Mouse (Mus musculus) gastrocnemius, adult 18-20 months (tissue): ENCODE data around the gene Olfr847. TPM values are rescaled to one million over a fixed set of nuclear protein-coding genes. Genes with fewer than 3 reads are reported as not detected.

ENCODE experiments used
- DNase-seq: peaks from one replicate; pipeline ENCODE4 v3.0.0; 2021; ENCODE audit warnings: low spot score
- long read RNA-seq, 2 experiments: library from polyadenylated mRNA; stranded (forward); transcript quantifications; one replicate each; pipeline ENCODE4 v2.0.0; 2021
- total RNA-seq, 2 experiments: library from RNA; stranded (reverse); gene quantifications; 2 replicates each; pipeline ENCODE4 v1.2.3; 2021

Olfr847 gene
- total RNA-seq, result not detected
- long read RNA-seq, experiment 1, result 0 reads
- long read RNA-seq, experiment 2, result 0 reads

DNA sequence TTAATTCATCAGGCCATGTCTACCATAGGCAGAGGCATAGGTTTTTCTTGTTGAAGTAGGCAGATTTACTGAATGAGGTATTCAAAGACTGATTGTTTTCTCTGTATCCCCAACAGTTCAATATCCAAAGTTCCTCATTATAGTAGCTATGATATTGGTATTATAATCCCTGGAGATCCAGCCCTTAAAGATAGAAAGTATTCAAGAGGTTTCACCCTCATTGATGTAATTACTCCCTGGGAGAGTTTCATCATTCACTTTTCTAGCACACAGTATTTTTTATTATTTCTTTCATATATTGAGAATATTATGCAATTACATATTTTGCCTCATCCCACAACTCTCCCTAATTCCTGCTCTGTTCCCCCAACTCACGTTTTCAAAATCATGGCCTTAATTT lies at the start of gene Olfr847:
Olfr847 (minus strand) TSS at position 101 of the 400 bp plus-strand sequence.
- no peak for DNase-seq

DNA sequence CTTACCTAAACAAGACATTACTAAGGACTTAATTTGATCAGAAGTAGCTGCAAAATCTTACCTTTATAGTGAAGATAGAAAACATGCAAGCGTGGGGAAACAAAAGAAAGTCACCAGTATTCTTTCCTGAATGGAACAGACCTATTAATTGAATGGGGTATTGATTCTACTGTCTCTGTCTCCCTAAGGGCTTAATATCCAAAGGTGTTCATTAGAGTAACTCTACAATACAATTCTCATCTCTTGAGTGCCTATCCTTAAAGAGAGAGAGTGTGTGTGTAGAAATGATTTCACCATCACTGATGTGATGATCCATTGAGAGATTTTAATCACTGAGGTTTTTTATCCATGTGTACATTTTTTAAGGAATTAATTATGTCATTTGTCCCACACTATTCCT lies 14.6 kb downstream of the Olfr847 start, which contains the start of gene Olfr846:
Olfr846 (minus strand) TSS at position 101 of the 400 bp plus-strand sequence.
- no peak for DNase-seq

DNA sequence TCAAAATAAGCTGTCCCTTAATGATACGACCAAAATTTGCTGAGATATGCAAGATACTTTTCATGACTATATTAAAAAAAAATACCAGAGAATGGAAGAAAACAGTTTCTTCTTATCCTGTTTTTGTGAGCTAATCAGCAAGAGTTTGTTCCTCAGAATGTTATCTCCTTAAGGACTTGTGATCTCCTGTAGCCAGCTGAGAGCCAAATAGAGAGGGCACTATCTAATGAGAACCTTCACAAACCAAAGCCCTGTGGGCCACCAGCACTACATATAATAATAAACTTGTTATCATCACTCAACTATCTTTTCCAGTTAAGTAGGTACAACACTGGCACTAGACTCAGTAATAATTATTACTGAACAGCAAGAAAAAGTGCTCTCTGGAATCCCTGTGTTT lies 42.3 kb downstream of the Olfr847 start, which contains the start of gene Olfr845:
Olfr845 (plus strand) TSS at position 301 of the 400 bp plus-strand sequence.
- DNase-seq, result no peak

Other genes starting within 250 kb of the Olfr847 start
- gene Olfr837, start 242.4 kb downstream of the Olfr847 start, total RNA-seq, result not detected
- gene Olfr839-ps1, start 201.4 kb downstream of the Olfr847 start, total RNA-seq, result not detected
- not detected for gene Olfr843, start 126.7 kb downstream of the Olfr847 start, total RNA-seq
- not detected for gene Olfr844, start 62.3 kb downstream of the Olfr847 start, total RNA-seq
- gene Olfr845, start 42.2 kb downstream of the Olfr847 start, total RNA-seq, result not detected
- gene Olfr846, start 14.7 kb downstream of the Olfr847 start, total RNA-seq, result not detected
- not detected for gene Olfr849, start 61.6 kb upstream of the Olfr847 start, total RNA-seq
- not detected for gene Olfr850, start 99.6 kb upstream of the Olfr847 start, total RNA-seq
- not detected for gene Olfr851, start 114.6 kb upstream of the Olfr847 start, total RNA-seq
- gene Olfr853, start 162.4 kb upstream of the Olfr847 start, total RNA-seq, result not detected
- not detected for gene Olfr854, start 188.7 kb upstream of the Olfr847 start, total RNA-seq
- not detected for gene Olfr855, start 203.9 kb upstream of the Olfr847 start, total RNA-seq
- 10 to 100 TPM; 14.3 to 15.2 TPM for gene Zfp317, start 243.4 kb upstream of the Olfr847 start, total RNA-seq